Mouse (Mus musculus): Measurements from ENCODE around the gene Arhgef12.

- TF ChIP-seq POLR2A (IDR thresholded peaks at IDR 0.05; ENCODE audit: control insufficient read depth, low read depth, low read length) (no peak), CTCF (IDR thresholded peaks at IDR 0.05; ENCODE audit: control insufficient read depth, insufficient read depth, insufficient replicate concordance, low read depth, low read length) (no peak)
Observed at GRCm38 (mm10) chr9:43115431-43116133, 8.5 kb upstream of the Arhgef12 start.
